Mouse (Mus musculus) gastrocnemius, postnatal 10 days (tissue): Measurements from ENCODE around the gene Gmeb1. TPM values are rescaled to one million over a fixed set of nuclear protein-coding genes. Genes with fewer than 3 reads are reported as not detected.
"Not testable (repeated sequence)": the region's sequence is repeated elsewhere in the genome, so short reads cannot be mapped to it uniquely, and the experiment has no call there.

Source experiments
- DNase-seq: peaks from one replicate; pipeline ENCODE4 v3.0.0; 2021; ENCODE audit warnings: mixed read lengths
- total RNA-seq, 2 experiments: library from RNA; stranded (reverse); gene quantifications; 2 replicates each; pipeline ENCODE4 v1.2.3; 2021

Gene Gmeb1
- total RNA-seq, 2 experiments from 2014 or later: 11.2 to 12.3 TPM

DNA sequence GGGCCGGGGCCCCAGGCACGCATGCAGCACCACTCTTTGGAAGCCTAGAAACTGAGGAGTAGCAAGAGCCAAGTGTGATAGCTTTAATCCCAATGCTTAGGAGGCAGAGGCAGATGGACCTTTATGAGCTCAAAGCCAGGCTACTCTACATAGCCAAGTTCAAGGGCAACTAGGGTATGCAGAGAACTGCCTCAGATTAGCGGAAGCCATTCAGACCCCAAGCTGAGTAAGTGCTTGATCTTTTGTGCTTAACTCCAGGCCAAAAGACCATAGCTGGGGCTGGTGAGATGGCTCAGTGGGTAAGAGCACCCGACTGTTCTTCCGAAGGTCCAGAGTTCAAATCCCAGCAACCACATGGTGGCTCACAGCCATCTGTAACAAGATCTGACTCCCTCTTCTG, 39.4 kb downstream of the Gmeb1 start:
- not testable (repeated sequence) for DNase-seq

DNA sequence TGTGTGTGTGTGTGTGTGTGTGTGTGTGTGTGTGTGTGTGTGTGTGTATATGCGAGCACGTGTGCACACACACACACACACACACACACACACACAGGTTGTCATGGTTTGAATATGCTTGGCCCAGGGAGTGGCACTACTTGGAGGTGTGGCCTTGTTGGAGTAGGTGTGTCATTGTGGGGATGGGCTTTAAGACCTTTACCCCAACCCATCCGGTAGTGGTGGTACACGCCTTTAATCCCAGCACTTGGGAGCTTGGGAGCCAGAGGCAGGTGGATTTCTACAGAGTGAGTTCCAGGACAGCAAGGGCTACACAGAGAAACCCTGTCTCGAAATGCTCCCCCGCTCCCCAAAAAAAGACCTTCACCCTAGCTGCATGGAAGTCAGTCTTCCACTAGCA, 43.0 kb downstream of the Gmeb1 start:
- not testable (repeated sequence) for DNase-seq

GRCm38 (mm10) chr4:132217781-132218180, 43.6 kb downstream of the Gmeb1 start:
- DNase-seq: no peak

DNA sequence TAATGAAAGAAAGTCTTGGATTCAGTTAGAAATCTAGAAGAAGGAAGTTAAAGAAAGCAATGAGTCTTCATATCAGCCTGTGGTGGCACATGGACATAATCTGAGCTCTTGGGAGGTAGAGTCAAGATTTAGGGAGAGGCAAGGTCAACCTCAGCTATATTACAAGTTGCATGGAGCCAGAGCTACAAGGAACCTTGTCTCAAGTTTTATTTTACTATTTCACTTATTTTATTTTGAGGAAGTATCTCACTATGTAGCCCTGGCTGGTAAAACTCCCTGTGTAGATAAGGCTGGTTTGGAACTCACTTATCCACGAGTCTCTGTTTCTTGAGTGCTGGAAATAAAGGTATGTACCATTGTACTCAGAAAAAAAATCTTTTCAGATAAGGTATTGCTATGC, 44.8 kb downstream of the Gmeb1 start:
- DNase-seq: no peak

DNA sequence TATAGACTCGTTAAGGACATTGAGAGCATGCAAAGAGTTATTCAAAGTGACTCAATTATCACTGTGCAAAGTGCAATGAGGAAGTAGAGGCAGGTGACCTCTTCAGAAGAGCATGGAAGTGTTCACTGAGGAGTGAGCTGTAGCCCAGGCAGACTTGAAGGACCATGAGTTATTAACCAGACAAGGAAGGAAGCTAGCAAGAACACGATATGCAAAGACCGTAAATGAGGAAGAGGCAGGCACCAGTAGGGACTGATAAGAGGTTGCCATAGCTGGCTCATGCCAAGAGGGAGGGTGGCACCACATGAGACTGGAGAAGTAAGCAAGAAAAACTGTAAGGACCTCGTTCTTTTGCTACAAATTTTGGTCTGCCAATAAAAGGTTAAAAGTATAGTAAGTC, 46.6 kb downstream of the Gmeb1 start:
- DNase-seq: no peak

DNA sequence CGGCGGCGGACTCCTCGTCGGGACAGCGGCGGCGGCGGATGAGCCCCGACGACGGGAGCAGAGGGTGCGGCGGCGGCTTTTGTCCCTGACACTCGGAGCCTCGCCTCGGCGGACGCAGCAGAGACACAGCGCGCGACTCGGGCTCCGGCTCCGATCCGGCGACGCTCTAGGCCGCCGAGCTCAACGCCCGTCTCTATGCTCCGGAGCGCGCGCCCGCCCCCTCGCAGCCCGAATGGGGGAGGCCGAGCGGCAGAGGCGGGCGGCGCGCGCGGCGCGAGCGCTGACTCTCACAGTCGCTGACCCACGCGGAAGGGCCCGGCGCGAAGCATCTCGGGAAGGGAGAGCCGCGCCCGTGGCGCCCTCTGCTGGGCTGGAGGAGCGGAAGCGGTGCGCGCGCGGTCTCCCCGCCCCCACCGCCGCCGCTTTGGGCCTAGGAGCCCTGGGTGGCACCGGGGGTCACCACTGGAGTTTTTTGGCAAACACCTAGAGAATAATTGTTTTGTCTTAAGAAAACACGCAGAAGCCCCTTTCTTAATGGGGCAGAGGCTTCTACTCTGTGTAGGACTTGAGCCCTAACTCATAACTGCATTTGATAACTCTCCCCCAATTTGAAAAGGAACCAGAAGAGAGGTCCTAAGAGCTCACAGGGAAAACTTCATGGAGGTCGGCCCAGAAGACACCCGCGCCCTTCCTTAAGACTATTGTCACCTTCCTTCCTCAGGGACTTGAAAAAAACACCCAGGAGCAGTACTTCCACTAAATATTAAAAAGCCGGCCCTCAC, 49.3 kb downstream of the Gmeb1 start, which contains the start of gene Ythdf2:
Ythdf2 (minus strand) TSS at position 351 of the 782 bp plus-strand sequence.
- peak; percentile 99 for DNase-seq

GRCm38 (mm10) chr4:132211091-132211942, 50.1 kb downstream of the Gmeb1 start:
- peak; percentile 37 for DNase-seq

GRCm38 (mm10) chr4:132210325-132210724, 51.1 kb downstream of the Gmeb1 start:
- DNase-seq: no peak

DNA sequence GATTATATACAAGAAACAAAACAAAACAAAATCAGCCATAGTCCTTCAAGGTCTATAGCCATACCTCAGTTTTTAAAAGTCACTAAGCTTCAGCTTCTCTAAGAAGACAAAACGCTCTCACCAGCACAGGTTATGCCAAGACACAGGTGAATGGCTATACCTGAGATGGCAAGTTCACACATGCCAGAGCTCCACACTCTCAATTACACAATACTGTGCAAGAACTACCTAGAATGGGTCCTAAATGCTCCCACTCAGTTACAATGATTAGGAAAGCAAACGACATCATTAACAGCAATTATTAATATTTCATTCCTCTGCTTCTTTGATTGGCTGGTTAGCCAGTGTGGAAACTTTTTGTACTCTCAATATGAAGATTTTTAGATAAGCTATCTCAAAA, 52.1 kb downstream of the Gmeb1 start:
- DNase-seq: no peak

DNA sequence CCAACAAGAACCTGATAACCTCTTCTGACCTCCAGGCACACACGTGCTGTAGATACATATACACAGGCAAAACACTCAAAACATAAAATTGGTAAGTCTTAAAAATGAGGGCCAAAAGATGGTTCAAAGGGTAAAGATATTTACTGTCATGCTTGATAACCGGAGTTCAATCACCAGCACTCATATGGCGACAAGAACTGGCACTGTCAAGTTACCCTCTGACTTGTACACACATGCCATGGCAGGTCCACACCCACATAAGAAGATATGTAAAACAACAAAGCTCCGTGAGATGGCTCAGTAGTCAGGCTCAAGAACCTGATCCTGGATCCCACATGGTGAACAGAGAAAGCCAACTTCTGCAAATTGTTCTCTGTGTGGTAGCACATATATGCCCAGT, 54.1 kb downstream of the Gmeb1 start:
- DNase-seq: no peak

- no peak for DNase-seq
These were observed 62.6 kb downstream of the Gmeb1 start for GRCm38 (mm10) chr4:132198771-132199170.

DNA sequence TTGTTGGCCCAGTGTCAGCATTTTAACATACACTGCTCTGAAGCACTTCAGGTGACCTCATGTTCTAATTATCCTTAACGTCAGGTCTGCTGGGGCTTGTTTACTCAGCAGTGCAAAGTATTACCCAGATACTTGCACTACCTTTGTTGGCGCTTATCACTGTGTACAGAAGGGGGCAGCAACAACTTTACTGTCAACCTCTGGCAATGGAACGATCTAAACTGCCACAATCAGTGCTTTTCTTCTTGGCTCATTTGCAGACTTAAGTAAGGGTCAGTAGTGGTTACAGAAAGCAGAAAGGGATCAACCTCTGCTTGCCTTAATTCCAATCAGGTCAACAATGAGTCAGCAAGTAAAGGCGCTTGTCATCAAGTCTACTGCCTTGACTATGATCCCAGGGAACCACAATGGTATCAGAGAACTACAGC, 63.1 kb downstream of the Gmeb1 start:
- DNase-seq: no peak

DNA sequence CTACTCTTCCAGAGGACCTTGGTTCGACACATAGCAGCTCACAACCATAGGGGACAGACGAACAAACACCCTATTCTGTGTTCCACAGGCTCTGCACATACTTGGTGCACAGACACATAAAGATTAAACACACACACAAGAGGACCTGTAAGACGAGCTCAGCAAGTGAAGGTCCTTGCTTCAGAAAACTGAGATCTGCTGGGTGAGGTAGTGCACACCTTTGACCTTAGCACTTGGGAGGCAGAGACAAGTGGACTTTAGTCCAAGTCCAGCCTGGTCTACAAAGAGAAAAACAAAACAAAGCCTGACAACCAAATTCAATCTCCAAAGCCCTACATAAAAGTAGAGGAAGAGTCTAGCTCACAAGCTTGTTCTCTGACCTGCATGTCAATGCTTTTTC, 66.4 kb downstream of the Gmeb1 start:
- no peak for DNase-seq

DNA sequence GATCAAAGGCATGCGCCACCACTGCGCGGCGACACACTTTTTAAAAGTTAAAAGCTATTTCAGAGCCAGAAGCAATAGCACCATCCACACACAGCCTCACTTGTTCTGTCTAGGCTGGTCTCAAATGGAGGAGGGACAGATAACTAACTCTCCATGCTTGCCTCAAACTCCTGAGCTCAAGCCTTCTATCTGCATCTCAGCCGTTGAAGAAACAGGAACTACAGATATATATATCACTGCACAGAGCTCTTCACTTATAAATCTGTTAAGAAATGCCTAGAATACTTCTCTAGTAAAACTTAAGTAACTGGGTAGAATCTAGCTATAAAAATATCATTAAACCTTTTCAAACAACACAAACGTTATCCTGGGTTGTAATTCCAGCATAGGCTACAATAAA, 67.0 kb downstream of the Gmeb1 start:
- DNase-seq: no peak

DNA sequence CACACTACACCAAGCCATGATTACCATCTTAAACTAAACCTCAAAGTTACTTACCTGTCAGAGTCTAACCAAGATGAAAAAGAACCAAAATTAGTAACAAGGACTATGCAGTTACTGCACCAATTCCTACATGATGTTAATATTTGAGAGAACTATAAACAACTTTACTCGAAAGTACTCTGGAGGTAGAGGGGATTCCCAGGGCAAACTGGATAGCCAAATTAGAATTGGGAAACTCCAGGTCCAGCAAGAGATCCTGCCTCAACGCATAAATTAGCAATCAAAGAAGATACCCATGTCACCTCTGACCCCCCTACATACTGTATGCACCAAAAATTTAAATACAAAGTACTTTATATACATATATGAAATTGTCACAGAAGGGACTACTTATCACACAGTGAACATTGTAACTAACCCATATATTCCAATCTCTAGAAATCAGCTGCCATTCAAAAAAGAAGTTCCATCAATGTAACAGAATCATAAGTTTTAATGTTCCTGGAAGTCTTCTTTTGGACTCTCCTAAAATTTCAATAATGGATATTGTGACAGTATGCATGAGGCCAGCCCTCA, 73.5 kb downstream of the Gmeb1 start:
- DNase-seq: no peak

GRCm38 (mm10) chr4:132183162-132183561, 78.2 kb downstream of the Gmeb1 start:
- DNase-seq: no peak

GRCm38 (mm10) chr4:132181721-132182658, 79.4 kb downstream of the Gmeb1 start:
- no peak for DNase-seq

GRCm38 (mm10) chr4:132180710-132181109, 80.7 kb downstream of the Gmeb1 start:
- peak; percentile 52 for DNase-seq

- DNase-seq: peak; percentile 61
These were observed 82.8 kb downstream of the Gmeb1 start for GRCm38 (mm10) chr4:132178630-132179059.

- DNase-seq: no peak
These were observed 84.9 kb downstream of the Gmeb1 start for GRCm38 (mm10) chr4:132176474-132176873.
